Mouse (Mus musculus): Measurements from ENCODE around the gene Gulp1.

Gene Gulp1

GRCm38 (mm10) chr1:44741256-44741655 is 189.9 kb downstream of the Gulp1 start:
- DNase-seq, result no peak

DNA sequence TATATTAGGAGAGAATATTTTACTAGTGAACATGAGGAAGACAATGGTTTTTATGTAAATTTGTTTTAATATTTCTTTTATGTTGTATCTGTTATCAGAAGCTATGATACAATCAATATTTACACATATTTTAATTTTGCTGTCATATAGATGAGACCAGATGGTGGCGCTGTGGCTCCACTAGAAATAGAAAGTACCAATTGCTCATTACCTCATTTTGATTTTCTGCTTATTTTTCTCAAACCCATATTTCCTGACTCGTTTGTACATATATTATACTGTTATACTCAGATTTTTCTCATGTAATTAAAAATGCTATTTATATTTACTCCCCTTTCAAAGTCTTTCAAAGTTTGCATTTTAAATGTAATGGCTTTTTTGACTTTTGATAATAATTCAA is 194.4 kb downstream of the Gulp1 start:
- no peak for DNase-seq

GRCm38 (mm10) chr1:44750731-44751730 is 199.7 kb downstream of the Gulp1 start:
- no peak for DNase-seq

DNA sequence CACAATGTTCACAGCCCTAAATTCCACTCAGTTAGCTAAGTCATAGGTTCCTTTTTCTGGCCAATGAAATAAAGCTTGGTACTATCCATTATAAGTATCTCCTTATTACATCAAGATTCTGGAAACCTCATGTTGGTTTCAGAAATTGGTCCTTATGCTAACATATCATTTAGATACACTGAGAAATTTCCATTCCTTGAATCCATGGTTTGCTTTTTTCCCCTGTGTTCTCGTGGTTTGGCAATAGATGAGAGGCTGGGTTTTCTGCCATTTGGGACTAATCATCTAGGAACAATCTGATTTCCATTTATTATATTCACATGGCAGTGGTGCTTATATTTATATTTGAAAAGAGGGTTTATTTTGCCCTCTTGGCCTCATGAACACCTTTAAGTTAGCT is 226.9 kb downstream of the Gulp1 start:
- no peak for DNase-seq

DNA sequence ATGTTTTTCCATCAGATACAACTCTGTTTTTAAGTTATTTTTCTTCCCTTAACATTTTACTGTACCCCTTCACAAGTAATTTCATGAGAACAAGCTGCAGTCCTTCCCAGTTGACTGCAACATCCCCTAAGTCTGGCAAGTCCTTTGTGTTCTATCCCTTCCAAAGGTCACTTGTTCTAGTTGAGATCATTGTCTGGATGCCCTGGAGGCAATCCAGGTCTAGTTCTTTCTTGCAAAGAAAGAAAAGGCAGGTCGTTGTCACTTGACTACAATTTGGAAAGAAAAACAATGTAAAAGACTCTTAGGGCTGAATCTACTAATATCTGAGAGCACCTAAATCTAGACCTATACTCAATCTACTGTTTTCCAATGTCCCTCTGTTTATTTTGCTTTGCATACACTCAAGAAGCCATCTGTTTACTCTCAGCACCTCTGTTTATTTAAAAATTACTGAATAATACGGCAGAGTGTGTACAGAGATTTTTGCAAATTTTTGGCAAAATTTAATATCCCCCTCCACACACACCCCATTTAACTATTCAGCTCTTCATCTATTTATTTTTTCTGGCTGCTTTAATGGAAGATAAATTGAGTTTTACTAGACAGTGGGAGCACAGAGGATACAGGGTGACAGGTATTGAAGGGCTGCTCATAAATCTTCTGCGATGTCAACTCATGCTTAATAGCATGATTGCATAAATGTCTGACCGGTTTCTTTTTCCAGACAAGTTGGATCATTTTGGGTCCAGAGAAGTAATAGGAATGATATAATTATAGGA is 252.5 kb downstream of the Gulp1 start:
- peak; percentile 82 for DNase-seq

GRCm38 (mm10) chr1:44806368-44806767 is 255.1 kb downstream of the Gulp1 start:
- DNase-seq, result no peak

DNA sequence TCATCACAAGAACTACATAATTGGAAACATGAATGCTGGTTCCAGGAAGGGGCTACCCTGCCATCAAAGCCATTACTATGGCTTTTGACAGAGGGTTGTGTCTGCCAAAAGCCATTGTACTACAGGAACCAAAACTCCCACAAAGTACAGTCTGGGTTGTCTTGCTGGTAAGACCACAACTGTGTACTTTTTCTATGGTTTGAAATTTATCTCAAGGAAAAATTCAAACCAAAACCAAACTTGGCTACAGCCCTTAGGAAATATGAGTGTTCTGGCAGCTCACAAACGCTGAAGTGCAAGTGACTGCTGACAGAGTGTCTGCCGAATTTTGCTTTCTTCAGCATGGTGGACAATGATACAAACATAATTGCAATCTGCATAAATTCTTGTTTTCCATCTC is 259.0 kb downstream of the Gulp1 start:
- DNase-seq, result no peak

DNA sequence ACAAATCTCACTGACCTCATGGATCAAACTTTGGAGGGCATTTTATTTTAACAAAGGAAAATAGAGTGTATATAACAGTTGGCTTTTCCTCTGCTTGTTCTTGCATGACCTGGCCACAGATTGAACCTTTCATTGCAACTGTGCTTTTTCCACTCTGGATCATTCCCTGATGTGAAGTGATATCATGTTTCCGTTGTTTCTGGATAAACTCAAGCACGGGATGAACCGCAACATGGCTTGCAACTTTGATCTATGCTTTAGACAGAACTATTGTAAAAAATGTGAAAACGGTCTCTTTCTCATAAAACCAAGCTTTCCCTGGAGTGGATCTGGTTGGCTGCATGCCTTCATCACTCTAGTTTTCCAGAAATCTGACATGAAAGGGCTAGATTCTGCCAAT is 282.6 kb downstream of the Gulp1 start:
- DNase-seq, result no peak

Data from heart, adult 11 months (tissue).